Mouse (Mus musculus): ENCODE results near the gene Adcy1.

DNA sequence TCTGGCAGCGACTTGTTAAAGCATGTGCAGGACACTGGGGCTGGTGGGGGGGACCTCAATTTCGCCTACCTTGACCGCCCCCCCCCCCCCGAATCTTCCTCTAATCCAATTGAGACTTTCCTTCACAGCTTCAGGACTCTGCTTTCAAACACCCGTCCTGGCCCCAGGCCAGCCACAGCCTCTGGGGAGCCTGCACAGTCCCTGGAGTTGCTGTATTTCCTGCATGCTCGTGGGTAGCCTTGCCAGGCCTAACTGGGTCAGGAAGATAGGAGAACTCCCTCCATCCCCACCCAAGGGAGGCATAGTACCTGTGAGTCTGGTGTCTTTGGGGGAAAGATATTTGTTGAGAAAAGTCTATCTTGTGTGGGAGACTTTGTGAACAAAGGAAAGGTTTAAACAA, 50.4 kb downstream of the Adcy1 start:
- no peak for TF ChIP-seq CTCF (IDR thresholded peaks at IDR 0.05; ENCODE audit: borderline replicate concordance, control insufficient read depth, extremely low read depth, insufficient read depth, low read length, poor library complexity)
- no peak for TF ChIP-seq POLR2A (IDR thresholded peaks at IDR 0.05; ENCODE audit: control insufficient read depth, extremely low read depth, insufficient read depth, low read length, poor library complexity)

Data from thymus, adult 2 months (tissue).